Mouse (Mus musculus) mesoderm, embryonic 11.5 days (tissue): ENCODE data around the gene Plpp2.

Experiments used
- DNase-seq: peaks from one replicate; pipeline ENCODE4 v3.0.0-alpha.2; 2012; ENCODE audit warnings: low read depth, low spot score

Gene Plpp2

GRCm38 (mm10) chr10:79548971-79549723 is 15.6 kb upstream of the Plpp2 start:
- no peak for DNase-seq

DNA sequence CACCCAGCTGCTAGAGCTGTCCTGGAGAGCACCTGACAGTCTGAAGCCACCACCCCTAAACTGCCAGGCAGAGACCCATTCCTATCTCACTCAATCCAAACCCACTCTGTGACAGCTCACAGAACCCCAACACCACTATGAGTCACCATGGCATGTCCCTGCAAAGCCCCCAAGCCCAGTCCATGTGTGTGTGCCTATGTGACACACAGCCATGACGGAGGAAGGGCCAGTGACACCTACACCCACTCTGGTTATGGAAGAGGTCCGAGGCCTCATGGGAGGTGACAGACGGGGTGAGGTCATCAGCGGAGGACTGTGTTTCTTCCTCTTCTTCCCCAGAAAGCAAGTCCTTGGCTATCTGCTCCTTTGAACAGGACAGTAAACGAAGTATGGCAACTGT is 14.9 kb upstream of the Plpp2 start:
- DNase-seq: no peak

DNA sequence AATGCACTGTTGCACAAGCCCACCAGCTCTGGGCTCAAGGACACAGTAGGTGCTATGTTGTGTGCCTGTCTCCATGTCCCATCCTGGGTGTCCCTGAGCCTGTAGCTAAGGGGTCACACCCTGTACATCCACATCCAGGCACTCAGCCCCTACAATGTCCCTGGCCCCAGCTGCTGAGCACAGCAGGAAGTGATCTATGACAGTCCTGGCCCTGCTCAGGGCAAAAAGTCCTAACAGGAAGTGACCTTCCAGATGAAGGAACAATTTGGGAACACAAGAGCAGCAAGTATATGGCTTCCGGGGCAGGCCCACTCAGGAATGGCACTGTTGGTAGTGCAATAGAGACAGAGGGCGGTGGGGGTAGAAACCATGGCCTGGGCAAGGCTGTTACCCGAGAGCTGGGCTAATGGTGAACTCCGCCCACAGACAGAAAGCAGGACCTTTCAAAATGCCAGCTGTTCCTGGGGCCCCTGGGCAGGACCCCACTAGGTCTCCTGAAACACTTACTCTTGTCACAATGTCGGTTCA is 13.6 kb upstream of the Plpp2 start:
- no peak for DNase-seq

- no peak for DNase-seq
Observed at GRCm38 (mm10) chr10:79546483-79546882, 12.9 kb upstream of the Plpp2 start.

- DNase-seq: no peak
Observed at GRCm38 (mm10) chr10:79545891-79546290, 12.3 kb upstream of the Plpp2 start.

DNA sequence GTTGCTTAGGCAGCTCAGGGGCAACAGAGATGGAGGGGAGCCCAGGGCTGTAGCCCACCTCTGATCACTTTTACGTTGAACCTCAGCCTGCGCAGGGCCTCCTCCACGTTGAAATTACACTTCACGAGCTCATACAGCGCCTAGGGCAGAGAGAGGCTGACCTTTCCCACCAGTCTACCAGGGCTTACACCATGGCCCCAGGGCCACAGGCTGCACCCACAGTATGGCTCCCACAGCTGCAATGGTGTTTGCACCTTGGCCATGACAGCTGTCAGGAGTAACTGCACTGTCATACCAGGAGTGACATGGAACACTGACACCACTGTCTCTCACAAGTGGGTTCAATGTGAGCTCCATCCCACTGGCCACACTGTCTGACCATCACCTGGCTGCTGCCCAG is 11.0 kb upstream of the Plpp2 start:
- no peak for DNase-seq

- no peak for DNase-seq
Observed at GRCm38 (mm10) chr10:79543884-79544597, 10.4 kb upstream of the Plpp2 start.

DNA sequence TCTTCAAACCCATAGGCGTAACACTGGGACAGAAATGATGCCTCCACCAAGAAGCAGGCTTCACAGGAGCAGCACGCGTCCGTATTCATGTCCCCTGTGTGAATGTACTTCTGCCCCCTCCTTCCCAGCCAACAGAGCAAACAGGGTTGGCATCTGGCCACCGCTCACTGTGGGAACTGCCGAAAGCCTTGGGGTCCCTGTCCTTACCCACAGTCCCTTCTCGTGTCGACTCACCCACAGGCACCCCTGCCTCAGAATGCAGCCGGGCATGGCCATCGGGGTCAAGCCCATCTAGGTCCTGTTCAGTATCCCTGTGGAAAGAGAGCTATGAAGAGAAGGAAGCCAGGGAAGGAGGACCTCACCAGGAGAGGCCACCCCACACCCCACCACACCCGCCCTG is 8.6 kb upstream of the Plpp2 start:
- DNase-seq: no peak

DNA sequence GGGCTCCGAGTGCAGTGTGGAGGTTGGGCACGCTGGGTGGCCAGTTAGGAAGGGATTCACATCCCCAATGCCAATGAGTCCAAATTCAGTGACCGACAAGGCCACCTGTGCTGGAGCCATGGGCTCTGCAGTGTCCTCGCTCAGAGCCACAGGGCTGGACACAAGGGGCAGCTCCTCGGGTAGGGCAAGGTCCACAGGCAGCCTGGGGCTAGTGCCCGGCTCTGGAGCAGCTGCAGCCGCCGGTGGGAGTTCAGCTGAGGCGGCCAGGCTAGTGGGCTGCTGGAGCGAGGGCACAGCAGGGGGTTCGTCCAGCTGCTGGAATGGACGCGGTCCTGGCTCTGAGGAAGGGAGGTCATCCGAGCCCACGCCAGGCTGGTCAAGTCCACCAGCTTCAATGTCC is 7.9 kb upstream of the Plpp2 start:
- no peak for DNase-seq

DNA sequence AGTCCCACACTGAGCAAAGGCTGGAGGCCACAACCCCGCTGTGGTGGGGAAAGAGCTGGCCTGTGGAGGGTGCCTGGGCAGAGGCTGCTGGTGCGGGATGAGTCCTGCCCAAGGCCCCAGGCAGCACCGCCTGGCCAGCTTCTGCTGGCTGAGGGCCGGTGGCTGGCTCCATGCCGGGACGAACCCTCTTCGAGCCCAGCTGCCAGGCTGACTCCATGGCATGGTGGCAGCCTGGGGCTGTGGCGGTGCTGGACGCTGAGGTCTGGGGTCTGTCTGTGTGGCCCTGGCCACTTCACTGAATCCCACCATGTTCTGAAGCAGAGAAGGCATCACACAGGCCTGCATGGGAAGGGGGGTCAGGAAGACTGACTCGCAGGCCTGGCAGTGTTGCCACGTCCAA is 7.2 kb upstream of the Plpp2 start:
- no peak for DNase-seq

DNA sequence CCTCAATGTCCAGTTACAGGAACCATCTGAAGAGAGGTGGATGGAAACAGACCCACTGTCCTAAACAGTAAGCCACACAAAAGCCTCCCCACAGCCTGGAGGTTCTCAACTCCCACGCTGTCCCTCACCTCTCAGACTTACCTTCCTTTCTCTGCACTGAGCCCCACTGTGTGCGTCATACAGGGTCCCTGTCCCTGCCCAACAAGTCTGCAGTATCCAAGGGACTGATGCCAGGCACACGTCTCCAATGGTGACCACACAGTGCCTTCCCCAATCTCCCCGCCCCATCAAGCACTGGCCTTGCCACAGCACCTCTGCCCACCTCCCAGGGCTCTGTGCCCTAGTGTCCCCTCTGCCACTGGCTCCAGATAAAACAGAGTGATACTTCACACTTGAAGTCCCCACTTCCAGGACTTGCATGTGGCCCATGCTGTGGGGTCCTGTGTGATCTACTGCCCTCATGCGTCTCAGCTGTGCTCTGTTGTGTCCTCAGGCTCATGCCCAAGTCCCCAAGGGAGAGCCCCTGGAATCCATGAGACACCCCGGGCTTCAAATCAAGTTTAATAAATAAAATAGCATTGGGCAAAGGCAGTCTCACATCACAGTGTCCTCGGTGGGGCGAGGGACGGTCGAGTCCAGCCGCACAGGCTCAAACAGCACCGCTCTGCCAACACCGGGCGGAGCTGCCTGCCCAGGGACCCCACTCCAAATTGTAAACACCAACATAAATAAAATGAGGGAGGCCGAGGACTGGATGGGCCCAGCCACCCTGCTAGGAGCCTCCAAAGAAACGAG is 6.3 kb upstream of the Plpp2 start:
- no peak for DNase-seq

DNA sequence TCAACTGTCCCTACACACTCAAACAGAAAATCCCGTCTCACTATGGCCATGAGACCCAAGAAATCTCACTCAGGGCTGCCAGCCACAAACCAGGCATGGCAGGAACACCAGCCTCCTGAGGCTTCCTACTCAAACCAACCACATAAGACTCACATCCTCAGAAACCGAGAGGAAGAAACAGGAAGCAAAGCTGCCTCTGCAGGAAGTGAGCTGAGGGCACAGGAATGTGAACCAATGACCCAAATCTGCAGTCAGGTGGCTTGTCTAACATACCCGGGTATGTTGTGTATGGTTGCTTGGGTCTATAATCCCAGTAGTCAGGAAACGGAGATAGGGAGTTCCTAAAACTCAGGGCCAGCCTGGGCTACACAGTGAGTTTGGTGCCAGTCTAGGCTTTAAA is 5.3 kb upstream of the Plpp2 start:
- DNase-seq: no peak

GRCm38 (mm10) chr10:79538323-79538722 is 4.7 kb upstream of the Plpp2 start:
- no peak for DNase-seq

DNA sequence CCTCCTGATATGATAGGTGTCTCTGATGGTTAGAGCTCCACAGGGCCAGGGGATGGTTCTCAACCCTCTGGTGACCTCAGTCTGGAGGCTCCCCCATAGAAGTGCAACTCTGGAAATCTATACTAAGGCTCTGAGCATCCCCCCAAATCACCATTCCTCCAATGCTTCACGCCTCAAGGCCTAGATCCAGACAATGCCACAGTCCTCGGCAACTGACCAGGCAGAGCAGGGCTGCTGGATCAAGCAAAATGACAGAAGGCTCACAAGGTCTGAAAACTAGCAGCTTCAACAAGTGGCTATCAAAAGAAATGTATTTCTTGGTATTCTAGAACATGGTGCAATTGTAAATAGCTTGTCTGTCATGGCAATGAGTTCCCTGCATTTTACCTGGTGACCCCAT is 4.2 kb upstream of the Plpp2 start:
- DNase-seq: no peak

DNA sequence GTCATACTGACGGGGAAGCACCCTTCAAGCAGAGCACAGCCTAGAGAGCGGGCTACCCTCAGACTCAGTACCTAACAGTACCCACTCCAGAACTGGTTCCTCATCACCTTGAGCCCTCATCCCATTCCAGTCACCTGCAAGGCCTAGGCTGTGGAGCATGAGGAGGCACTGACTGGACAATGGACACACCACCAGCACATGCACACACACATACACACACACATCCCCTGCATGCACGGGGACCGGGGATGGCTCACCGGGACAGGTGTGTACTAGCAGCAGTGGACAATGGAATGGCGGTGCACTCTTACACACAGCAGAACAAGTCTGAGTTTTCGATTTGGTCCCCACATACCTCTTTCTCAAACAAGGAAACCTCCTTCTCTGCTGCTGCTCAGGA is 3.7 kb upstream of the Plpp2 start:
- DNase-seq: no peak

DNA sequence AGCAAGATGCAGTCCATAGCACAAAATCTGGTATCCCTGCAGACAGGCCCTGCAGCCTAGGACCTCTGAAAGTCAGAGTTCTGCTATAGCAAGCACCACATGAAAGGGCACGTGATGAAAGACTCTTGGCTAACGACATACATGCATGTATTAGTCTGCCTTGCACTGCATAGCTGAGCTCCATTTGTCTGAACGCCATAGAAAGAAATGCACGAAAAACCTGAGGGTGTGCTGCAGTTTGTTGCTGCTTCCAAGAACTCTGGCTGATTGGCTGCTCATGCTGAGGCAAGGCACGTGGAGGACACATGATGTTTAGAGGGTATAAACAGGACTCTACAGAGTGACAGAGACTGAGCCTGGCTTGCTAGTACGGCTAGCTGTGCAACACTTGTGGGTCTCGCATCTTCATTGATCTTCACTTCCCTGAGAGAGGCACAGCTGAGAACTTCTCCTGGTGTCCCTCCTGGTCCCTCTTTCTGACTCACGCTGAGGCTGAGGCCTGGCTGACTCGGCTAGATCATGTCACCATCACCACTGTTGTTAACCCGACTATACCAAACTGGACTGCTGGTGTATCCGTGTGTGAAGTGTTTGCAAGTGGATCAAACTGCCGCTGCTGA is 3.0 kb upstream of the Plpp2 start:
- no peak for DNase-seq

DNA sequence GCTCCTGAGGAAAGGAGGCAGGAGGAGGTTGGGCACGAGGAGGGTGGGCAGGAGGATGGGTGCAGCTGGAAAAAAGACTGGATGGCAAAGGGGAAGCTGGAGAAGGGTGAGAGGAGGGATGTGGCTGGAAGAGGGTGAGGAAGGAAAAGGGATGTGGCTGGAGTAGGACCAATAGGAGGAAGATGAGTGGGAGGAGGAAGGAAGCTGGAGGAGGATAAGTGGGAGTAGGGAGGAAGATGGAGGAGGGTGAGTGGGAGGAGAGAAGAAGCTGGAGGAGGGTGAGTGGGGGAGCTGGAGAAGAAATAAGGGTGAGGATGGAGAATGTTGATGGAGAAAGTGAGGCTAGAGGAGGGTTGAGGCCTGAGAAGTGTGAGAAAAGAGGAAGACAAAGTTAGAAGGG is 1.8 kb upstream of the Plpp2 start:
- no peak for DNase-seq

DNA sequence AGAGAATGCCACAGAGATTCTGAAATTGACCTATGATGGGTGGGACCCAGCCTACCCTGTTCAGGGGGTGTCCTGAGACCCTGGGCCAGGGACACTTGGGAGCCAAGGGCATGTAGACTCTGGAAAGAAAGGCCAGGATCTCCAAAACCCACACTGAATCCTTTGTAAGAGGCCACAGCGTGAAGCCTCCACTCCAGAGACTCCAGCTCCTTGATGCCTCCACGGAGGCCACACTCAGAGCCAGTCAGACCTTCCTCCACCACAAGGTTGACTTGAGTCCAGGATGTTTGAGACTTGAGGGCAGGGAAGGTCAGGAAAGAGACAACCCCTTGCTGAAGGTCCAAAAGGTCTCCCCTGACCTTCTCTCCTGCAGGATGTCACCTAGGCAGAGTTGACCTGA is 830 bp upstream of the Plpp2 start:
- no peak for DNase-seq

- no peak for DNase-seq
Observed at GRCm38 (mm10) chr10:79532678-79533077, 918 bp downstream of the Plpp2 start.

DNA sequence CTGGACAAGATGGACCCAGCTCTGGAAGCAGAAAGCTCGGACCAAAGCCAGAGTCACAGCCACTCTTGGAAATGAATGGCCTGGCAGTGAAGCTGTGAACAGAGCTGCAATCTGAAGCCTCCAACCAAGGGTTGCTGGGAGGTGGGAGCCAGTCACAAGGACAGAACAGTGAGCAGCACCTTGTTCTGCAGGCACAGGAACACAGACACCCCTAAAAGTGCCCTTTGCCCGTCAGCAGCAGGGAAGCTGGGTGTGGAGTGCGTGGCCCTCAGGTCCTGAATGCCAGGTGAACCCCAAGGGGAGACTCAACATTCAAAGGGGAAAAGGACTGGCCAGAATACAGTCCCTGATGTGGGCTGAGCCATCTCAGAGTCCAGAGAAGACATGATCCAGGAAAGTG is 2.0 kb downstream of the Plpp2 start:
- DNase-seq: no peak

- no peak for DNase-seq
Observed at GRCm38 (mm10) chr10:79530721-79531120, 2.9 kb downstream of the Plpp2 start.

- no peak for DNase-seq
Observed at GRCm38 (mm10) chr10:79530241-79530640, 3.4 kb downstream of the Plpp2 start.
